Mouse (Mus musculus) neutrophil, adult 5-6 weeks (primary cell): ENCODE results near the gene L3mbtl2. TPM values are rescaled to one million over a fixed set of nuclear protein-coding genes. Genes with fewer than 3 reads are reported as not detected.
A peak's percentile ranks its signal among the peaks of the same experiment; 100 is the strongest.

ENCODE experiments used
- ATAC-seq: fragments of 151-379, 151-347 bp; 2 replicates; pipeline ENCODE4 v1.8.0; 2017; ENCODE audit warnings: mild to moderate bottlenecking, moderate TSS enrichment; ENCODE audit not compliant: insufficient number of reproducible peaks, poor library complexity, low FRiP score, severe bottlenecking; ENCODE audit errors: extremely low read depth
- total RNA-seq: library from RNA; stranded (forward); fragments of 200-1000 nt; gene quantifications from 2 replicates; pipeline ENCODE4 v1.2.3, GENCODE M21; 2017

L3mbtl2 gene
- total RNA-seq, 1 experiment from 2014 or later = 31.7 TPM

DNA sequence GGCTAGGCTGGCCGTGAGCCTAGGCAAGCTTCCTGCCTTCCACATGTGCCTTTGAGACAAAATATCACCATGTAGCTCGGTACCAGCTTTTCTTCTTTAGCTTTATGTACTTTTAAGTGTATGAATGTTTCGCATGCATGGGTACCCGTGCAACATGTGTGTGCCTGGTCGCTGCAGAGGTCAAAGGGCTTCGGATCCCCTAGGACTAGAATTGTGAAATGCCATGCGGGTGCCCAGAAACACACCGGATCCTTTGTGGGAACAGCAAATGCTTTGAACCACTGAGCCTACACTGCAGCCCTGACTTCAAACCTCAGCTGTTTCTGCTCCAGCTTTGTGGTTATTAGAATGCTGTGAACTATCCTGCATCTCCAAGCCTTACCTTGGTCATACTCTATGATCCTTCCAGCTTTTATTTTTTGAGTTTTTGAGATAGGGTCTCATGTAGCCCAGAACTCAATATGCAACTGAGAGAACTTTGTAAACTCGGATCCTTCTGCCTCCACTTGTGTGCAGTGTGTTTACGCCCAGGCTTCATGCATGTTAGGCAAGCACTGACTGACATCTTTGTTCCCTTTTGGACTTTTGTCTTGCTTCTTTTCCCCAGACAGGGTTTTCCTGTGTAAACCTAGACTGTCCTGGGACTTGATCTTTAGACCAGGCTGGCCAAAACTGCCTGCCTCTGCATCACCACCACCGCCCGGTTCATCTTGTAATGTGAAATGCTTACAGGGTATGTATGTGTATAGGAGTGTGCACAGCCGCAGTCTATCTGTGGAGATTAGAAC lies 38.8 kb downstream of the L3mbtl2 start:
- no peak for ATAC-seq

- no peak for ATAC-seq
These were observed 39.4 kb downstream of the L3mbtl2 start for GRCm38 (mm10) chr15:81703094-81703489.

DNA sequence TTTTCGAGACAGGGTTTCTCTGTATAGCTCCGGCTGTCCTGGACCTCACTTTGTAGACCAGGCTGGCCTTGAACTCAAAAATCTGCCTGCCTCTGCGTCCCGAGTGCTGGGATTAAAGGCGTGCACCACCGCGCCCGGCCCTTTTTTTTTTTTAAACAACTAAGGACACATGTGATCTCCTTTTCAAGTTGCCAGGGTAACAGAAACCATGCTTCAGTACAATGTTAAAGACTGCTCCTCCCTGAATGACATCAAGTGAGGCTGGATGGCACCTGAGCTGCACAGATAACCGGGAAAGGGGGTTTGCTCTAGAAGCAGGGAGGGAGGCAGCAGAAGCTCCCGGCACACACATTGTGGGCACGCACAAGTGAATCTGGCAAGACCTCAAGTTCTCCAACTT lies 45.3 kb downstream of the L3mbtl2 start:
- ATAC-seq = no peak

- ATAC-seq = no peak
These were observed 46.0 kb downstream of the L3mbtl2 start for GRCm38 (mm10) chr15:81709686-81710085.

- ATAC-seq = no peak
These were observed 47.1 kb downstream of the L3mbtl2 start for GRCm38 (mm10) chr15:81710801-81711200.

GRCm38 (mm10) chr15:81713742-81714141 lies 50.1 kb downstream of the L3mbtl2 start:
- no peak for ATAC-seq

DNA sequence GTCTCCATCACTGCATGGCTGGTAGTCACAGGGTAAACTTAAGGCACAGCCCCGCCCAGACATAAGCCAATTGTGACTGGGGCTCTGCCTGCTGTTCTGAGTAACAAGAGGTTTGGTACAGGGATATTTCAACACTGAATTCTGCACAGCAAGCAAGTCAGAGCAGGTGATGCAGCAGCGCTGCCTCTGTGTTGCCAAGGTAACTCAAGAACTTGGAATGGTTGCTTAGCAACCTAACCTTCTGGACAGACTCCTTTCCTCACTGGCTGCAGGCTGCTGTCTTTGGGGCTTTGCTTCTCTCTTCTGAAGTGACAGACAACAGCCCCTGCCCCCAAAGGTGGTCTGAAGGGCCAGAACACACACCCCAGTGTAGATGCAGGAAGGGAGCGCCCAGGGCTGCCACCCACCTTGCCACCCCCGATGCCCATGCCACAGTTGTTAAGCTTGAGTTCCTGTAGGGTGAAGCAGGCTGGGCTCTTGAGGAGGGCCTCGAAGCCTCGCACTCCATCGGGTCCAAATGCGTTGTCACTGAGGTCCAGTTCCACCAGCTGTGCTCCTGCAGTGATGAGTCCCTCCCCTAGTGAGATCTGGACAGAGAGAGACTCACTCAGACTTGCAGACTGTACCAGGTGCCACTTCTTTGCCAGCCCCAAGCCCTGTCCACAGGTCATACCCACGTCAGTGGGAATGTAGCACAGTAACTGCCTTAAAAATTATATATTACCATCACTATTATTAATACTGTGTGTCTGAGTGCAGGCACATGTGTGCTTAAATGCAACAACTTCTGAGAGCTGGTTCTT lies 54.8 kb downstream of the L3mbtl2 start:
- ATAC-seq = no peak

DNA sequence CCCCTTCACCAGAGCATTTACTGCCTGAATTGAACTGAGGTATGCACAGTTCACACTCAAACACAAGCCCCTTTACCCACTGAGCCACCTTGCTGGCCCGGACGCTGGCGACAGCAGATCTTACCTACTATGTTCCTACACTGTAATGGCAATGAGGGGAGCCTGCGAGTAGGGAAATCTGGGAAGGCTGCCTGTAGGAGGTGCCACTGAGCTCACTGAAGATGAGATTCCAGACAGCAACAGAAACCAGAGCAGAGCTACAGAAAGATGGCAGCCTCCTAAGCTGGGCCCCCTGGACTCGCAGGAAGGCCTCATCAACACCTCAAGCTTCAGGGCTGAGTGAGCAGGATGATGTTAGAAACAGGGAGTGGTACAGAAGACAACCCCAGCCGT lies 55.4 kb downstream of the L3mbtl2 start:
- ATAC-seq = no peak

- no peak for ATAC-seq
These were observed 58.7 kb downstream of the L3mbtl2 start for GRCm38 (mm10) chr15:81722361-81722760.

DNA sequence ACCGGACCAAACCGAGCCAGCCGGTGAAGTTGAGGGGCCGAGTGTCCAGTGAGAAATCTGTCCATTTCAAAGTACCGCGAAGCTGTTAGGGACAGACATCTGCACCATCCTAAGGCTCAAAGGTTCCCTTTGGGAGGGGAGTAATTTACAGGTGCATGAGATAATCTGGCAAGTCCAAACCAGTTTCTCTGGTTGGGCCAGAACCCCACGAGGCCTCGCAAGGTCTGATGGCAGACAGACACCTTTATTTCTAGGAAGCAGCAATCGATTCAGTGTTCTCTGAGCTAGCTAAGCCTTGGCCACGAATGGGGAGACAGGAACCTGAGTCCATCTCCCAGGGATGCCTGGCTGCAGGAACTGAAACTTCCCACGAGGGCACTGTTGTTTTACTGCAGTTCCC lies 60.0 kb downstream of the L3mbtl2 start:
- no peak for ATAC-seq

- no peak for ATAC-seq
These were observed 62.3 kb downstream of the L3mbtl2 start for GRCm38 (mm10) chr15:81725965-81726364.

GRCm38 (mm10) chr15:81729241-81729791 lies 65.6 kb downstream of the L3mbtl2 start:
- ATAC-seq = no peak

DNA sequence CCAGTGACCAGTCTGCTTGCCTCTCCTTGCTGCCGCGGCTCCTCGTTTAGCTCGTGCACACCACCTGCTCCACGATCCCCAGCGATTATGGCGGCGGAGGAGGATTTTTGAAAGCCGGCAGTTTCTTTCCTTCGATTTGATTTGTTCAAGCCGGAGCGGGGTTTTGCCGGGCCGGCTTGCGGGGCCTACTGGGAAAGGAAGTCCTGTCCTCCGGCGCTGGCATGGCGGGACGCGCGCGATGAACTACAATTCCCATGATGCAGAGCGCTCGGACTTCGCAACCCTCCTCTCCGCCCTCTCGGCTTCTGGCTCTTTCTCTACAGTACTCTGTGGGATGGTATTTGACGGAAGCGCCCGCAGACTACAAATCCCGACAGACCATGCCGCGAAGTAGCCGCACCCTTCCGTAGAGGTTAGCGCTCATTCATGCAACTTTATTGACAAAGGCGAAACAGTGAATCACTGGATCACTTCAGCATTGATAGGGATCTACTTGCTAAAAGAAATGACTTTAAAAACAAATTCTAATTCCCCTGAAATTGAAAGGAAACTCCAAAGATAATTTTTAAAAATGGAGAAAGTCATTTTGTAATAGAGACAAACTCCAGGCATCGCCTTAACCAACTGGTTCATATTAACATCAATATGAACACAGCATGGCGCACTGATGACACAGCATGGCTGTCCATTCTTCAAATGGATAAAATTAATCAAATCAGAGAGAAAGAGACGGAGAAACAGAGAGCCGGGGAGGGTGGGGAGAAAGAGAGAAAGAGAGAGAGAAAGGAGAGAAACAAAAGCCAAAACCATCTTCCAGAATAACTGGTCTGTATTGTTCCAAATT lies 66.3 kb downstream of the L3mbtl2 start:
- ATAC-seq = peak; percentile 99

- no peak for ATAC-seq
These were observed 71.4 kb downstream of the L3mbtl2 start for GRCm38 (mm10) chr15:81735075-81735474.

Other genes with a start within 250 kb of the L3mbtl2 start
- gene Rbx1, start 197.6 kb upstream of the L3mbtl2 start, total RNA-seq = 86.8 and 107 TPM in 2 replicates
- gene Ep300, start 78.5 kb upstream of the L3mbtl2 start, total RNA-seq = 150 and 164 TPM in 2 replicates
- not detected in 2 replicates for gene Chadl, start 33.4 kb downstream of the L3mbtl2 start, total RNA-seq
- 13.6 and 14.5 TPM in 2 replicates for gene Zc3h7b, start 81.2 kb downstream of the L3mbtl2 start, total RNA-seq
- 30.6 and 32.8 TPM in 2 replicates for gene Rangap1, start 81.6 kb downstream of the L3mbtl2 start, total RNA-seq
- gene Tef, start 138.5 kb downstream of the L3mbtl2 start, total RNA-seq = 26.2 and 29.4 TPM in 2 replicates
- gene Tob2, start 194.9 kb downstream of the L3mbtl2 start, total RNA-seq = 44.3 and 48.5 TPM in 2 replicates
- gene Phf5a, start 208.0 kb downstream of the L3mbtl2 start, total RNA-seq = 42.9 and 65.9 TPM in 2 replicates
- gene Aco2, start 208.4 kb downstream of the L3mbtl2 start, total RNA-seq = 86.2 and 108 TPM in 2 replicates